Mouse (Mus musculus) frontal cortex, postnatal 36 days (tissue): ENCODE measurements around the gene Dcaf7.
"Not testable (repeated sequence)": the region's sequence is repeated elsewhere in the genome, so short reads cannot be mapped to it uniquely, and the experiment has no call there.

Experiments used
- DNase-seq, 2 experiments: peaks; one replicate each; pipeline ENCODE4 v3.0.0; 2022; ENCODE audit warnings: low spot score in 2 of 2

Gene Dcaf7

DNA sequence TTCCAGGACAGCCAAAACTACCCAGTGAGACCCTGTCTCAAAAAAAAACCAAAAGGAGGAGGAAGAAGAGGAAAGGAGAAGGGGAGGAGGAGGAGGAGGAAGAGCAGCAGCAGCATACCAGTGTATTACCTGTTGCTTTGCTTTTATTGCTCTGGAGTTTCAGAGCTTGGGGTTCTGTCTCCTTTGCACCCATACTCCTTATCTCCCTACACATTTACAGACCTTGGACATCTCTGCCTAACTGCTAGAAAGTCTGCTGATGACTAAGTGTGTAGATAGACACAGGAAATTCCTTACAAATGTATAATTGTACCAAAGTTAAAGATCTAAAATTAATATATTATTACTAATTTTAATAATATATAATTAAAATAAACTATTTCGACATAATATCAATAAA lies 8.6 kb downstream of the Dcaf7 start:
- DNase-seq: no peak

DNA sequence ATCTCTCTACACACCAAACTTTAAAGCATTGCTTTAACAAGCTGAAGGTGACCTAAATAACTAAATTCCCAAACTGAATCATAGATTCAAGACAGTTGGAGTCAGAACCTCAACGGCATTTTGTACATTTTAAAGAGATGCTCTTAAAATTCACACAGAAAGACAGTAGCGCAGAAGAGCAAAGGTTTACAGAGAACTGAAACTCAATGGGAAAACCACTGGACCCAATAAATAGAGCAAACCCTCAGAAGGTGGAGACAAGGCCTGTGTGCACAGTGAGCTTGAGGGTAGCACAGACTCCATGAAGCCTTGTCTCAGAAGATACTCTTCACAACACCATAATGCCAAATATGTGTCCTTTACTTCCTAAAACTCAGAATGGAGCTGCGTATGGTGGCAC lies 9.1 kb downstream of the Dcaf7 start:
- no peak for DNase-seq

DNA sequence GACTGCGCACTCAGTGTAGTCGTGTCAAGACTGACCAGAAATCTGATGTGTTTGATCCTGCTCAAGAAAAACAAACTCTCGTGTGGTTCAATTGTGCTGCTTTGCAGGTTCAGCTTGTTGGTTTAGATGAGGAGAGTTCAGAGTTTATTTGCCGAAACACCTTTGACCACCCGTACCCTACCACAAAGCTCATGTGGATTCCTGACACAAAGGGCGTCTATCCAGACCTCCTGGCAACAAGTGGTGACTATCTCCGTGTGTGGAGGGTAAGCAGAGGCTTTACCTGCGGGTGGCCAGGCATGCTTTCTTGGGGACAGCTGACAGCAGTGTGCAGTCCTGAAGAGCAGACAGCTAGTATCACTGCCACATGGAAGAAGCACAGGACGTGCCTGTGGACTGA lies 9.9 kb downstream of the Dcaf7 start:
- no peak for DNase-seq

DNA sequence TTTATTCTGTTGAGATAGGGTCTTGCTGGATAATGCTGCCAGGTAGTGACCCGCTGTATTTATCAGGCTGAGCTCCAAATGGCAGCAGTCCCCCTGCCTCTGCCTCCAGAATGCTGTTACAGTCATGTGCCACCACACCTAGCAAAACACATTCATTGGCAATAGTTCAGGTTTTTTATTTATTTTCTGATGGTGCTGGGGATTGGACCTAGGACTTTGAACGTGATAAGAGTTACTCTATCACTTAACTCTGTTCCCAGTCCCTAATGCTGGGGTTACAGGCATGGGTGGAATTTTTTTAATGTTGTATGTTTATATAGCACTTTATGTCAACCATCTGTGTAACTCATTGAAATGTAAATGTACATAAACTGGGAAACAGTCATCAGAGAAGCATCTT lies 17.2 kb downstream of the Dcaf7 start:
- DNase-seq: no peak

DNA sequence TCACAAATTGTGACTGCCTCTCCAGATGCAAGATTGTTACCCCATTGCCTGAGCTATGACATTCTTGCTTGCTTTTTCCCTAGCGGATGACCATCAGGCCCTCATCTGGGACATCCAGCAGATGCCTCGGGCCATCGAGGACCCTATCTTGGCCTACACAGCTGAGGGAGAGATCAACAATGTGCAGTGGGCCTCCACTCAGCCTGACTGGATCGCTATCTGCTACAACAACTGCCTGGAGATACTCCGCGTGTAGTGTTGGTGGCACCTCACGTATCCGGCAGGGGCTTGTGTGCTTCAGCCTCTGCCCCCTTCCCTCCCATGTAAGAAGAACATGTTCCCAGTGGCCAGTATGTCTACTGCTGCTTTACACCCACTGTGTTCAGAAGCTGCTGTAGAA lies 17.9 kb downstream of the Dcaf7 start:
- DNase-seq: no peak

DNA sequence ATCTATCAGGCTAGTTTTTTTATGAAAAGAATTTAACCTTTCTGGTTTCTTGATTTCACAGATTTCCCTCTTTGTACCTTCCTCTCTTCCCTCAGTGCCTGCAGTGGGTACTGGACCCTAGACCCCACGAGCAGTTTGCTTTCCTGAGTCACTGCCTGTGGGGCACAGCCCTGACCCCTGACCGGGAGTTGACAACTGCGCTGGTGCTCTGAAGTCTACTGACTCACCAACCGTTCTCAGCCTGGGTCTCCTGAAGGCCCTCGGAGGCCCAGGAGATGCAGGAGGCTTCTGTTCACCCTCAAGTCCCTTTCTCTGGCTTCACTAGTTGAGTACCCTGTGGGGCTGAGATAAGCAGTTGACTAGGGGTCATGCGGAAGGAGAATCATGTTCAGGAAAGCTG lies 18.7 kb downstream of the Dcaf7 start:
- no peak for DNase-seq

DNA sequence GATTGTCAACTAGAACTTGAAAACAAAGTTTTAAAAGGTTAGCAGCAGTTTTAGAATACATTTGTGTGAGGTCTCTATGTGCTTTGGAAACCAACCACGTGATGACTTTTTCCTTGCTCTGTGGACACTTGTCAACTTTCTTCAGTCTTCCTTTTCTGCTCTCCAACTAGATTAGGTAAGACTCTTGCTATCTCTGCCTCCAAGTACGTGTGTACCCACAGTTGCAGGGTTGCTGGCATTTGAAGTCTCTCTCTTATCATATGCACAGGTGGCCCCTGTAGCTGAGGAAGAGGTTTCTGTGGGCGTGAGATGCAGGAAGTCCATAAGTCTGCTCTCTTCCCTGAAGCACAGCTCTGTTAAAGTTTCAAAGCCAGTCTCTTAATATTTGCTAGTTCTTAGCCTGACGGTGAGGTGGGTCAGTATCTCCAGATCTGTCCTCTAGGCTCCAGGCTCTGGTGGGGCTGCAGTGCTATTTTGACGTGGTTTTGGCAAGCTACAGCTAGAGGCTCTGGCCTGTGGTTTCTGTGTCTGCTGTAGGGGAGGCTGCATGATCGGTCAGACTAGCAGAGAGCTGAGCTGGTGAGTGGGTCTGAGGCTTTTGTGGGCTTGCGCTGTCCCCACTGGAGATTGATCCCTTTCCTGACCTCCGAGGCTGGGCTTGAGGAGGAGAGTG lies 20.3 kb downstream of the Dcaf7 start:
- DNase-seq: no peak

DNA sequence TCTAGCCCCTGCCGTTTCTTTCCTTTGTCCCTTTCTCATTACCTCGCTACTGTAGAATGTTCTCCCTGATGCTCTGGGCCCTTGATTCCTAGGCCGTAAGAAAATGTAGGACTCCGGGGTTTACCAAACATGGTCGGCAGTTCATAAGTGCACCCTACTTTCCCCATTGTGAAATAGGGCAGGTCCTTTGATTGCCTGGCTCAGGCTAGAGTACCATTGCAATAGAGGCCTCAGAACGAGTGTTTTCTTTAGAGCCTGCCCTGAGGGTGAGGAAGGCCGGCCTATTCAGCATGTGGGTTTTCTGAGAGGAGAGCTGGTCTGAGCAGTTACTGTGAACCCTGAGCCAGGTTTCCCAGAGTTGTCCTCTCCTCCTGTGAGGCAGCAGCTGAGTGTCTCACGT lies 21.3 kb downstream of the Dcaf7 start:
- DNase-seq: no peak

DNA sequence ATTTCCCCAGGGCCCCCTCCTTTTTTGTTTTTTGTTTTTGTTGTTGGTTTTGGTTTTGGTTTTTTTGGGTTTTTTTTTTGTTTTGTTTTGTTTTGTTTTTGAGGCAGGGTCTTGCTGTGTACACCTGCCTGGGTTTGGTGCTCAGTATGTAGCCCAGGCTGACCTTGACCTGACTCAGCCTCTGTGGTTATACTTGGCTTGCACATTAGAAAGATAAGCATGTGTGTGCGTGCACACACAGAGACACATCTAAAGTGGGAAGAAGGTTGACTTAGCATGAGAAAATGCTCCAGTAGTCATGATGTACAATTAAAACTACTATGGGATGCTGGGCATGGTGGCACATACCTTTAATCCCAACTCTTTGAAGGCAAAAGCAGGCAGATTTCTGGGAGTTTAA lies 23.9 kb downstream of the Dcaf7 start:
- DNase-seq: no peak

DNA sequence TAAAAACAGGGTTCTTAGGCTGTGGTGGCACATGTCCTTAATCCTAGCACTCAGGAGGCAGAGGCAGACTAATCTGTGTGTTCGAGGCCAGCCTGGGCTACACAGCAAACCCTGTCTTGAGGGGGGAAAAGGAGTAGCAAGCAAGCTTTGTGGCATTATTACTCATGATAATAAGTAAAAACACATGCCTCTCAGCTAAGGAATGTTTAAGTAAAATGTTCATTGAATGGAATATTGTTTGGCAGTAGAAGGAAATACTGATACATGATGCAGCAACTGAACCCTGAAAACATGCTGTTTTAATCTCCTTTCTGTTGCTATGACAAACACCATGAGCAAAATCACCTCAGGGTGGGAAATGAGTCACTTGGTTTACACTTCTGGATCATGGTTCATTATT lies 24.6 kb downstream of the Dcaf7 start:
- DNase-seq: no peak

DNA sequence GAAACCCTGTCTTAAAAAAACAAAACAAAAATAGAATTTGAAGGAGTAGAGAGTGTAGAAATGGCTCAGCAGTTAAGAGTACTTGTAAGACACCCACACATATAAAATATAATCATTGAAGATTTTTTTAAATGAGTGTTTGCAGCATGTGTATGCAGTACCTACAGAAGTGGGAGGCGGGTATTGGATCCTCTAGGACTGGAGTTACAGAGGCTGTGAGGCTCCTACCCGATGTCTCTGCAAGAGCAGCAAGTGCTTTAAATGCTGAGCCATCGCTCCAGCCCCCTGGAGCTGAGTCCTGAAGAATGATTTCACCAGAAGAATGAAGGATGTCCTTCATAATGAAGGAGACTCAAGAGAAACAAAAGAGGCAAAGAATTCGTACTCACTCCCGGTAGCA lies 27.1 kb downstream of the Dcaf7 start:
- peak; percentile 13 to 15 for DNase-seq

DNA sequence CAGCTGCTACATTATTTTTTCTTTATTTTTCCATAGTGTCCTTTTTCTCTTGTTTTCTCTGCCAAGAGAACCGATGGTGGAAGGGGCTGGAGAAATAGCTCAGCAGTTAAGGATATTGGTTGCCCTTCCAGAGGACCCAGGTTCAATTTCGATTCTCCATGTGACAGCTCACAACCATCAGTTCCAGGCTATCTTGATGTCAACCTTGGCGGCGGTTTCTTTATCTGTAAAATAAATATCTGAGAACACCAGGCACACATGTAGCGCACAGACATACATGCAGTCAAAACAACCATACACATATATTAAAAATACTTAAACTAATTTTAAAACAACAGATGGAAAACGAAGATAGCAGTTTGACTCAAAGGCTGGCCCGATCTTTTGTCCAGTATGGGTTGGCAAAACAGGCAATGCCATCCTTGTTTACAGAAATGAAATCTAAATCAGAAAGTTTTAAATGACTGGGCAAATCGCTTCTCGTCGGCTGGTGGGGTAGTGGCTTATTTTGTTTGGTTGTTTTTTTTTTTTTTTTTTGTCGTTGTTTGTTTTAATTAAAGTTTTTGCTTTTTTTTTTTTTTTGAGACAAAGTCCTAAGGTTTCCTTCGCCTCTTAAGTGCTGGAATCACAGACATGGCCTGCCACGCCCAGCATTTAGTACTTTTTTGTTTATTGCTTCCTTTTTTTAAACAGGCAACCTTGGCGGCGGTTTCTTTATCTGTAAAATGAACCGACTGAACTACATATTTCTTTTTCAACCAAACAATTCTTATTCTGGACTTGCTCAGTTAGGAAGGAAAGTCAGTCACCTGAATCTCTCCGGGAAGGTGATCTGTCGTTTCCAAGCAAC lies 28.6 kb downstream of the Dcaf7 start:
- no peak for DNase-seq

DNA sequence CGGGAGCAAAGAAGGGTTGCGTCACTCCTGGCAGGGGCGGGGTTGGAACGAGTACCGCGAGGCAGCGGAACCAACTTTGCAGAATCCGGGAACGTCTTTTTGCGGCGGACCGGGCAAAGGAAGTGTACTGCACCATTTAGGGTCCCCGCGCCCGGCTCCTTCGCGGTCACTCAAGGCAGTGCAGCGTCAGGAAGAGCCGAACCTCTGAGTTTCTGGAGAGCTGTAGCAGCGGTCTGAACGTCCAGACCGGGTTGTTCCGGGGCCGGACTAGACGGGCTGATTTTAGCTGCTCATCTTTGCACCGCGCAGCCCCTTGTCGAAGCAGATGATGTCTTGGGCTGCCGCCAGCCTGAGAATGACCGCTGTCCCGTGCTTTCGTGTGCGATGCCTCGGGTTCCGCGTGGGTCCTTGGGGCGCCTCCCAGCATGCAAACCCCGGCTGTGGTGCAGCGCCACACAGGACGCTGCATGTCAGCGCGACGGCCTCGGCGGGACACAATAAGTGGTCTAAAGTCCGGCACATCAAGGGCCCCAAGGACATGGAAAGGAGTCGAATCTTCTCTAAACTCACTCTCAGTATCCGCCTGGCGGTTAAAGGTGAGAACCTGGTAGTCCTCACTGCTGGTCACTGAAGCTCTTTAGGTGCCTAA lies 29.4 kb downstream of the Dcaf7 start, which contains the start of gene Taco1:
Taco1 (plus strand) TSS at position 139 of the 649 bp plus-strand sequence.
- DNase-seq: peak; percentile 95 to 97

DNA sequence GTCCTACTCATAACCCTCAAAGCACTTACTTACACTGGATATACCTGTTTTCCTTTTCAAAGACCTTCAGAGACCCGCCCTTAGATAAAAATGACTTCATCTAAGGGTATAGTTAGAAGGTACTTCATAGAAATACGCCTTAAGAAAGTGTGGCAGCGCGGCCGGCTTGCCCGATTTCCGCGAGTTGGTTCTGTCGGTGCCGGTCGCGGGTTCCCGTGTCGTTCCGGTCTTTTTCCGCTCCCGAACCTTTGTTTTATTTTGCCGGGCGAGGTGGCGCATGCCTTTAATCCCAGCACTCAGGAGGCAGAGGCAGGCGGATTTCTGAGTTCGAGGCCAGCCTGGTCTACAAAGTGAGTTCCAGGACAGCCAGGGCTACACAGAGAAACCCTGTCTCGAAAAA lies 29.9 kb downstream of the Dcaf7 start:
- DNase-seq: not testable (repeated sequence)

DNA sequence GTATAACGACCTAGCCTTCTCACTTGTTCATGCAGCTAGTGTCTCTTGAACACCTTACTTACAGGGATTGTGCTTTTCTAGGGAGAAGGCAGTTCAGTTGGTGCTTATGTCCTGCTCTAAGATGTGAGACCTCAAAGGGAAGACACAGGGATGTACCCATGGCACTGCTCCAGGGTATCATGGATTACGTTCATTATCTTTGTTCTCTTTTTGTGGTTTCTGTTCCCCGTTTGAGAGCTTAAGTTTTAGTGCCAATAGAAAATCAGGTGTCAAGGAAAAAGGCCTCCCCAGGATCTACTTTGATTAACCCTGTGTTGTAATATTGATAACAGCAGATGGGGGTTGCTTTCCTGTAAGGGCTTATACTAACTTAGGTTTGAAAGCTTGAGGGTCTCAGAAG lies 37.1 kb downstream of the Dcaf7 start:
- no peak for DNase-seq

DNA sequence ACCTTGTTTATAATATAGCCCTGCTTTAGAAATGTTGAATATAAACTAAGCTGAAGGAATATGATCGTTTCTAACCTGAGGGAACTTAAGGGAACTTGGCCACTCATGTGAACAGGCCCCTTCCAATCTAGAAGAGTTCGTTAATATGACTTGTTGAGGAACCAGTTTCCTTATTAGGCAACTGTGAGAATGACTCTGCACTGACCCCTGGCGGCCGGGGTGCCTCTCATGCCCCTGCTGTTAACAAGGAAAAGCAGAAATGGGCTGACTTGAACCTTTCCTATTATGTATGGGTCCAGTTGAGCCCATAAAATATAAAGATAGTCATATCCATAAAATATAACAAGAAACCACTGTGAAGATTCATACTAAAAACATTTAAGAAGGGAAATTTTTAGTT lies 39.6 kb downstream of the Dcaf7 start:
- peak; percentile 38 to 56 for DNase-seq

DNA sequence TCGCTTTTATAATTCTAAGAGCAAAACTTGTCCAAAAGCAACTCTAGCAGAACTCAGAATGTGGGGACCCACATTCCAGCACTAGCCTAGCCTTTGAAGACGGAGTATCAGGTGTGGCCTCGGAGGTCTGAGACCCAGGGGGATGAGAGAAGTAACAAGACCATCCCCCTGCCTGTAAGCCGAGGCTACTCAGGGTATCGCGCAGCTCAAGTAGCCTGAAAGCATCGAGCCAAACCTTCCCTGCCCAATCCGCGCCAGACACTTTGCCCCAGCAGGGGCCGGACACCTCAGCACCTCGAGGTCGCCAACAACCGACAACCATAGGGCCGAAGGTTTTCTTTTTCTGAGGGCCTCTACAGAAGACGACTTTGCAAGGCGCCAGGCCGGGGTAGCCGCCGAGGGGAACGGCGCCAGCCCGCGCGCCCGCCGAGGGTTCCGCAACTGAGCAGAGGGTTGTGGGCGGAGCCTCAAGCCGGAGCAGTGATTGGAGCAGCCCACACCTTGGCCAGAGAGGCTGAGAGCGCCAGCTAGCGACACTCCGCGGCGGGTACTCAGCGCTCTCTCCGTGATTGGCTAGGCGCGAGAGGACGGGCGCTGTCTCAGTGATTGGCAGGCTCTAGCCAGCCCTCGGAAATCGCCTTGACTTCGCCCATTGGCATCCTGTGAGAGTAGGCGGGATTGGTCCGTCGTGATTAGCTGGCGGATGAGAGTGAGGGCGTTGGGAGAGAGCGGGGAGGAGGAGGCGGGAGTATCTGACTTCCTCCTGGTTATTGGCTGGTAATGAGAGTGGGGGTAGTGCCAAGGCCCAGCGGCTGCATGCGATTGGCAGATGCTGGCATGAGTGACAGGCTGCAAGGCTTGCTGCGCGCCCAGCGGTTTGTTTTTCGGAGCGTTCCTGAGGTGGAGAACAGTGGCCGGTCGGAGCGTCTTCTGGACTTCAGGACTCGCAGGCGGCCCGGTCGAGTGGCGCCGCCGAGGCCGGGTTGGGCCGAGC lies 47.3 kb downstream of the Dcaf7 start, which contains the start of gene Map3k3:
Map3k3 (plus strand) TSS at position 906 of the 994 bp plus-strand sequence.
- peak; percentile 99 to 100 for DNase-seq

DNA sequence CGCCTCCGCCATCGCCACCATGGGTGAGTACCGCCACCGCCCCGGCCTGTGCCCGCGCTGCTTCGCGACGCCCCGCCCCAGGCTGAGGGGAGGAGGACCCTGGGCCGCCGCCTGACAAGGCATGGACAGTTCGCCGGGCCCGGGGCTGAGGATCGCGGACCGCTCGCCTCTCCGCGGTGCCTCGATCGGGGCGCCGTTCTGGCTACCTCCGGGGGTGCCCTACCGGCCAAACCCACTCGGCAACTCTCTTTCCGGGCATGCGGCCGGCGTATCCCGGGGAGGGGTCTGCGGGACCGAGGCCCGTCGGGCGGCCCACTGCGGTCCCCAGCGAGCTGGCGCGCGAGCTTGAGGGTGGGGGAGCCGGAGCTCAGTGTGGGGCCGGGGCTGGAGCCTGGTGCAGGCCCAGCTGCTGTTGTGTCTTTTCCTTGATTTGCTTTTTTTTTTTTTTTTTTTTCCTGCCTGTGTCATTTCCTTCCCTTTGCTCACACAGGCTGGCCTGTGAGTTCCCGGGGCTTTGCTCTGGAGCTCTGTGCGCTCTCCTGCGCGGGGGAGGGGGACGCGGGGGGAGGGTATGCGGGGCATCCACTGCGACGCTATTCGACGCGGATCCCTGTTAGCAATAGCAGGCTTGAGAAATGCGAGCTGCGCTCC lies 48.4 kb downstream of the Dcaf7 start:
- DNase-seq: peak; percentile 60

DNA sequence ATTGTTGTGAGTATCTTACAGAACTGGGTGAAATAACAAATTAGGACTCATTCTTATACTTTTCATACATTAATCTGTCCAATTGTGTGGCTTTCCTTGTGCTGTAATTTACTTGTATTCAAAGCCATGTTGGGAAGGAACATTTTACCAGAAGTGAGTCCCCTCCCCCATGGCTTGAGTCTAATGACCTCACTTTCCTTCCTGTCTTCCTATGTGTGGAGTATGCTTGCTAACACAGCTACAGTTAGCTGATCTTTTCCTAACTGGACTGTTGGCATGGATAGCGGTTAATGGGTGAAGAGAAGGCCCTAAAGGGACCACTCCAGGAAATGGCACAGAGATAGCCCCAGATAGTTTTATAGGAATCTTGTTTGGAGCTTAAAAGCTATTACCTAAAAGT lies 61.6 kb downstream of the Dcaf7 start:
- DNase-seq: no peak

DNA sequence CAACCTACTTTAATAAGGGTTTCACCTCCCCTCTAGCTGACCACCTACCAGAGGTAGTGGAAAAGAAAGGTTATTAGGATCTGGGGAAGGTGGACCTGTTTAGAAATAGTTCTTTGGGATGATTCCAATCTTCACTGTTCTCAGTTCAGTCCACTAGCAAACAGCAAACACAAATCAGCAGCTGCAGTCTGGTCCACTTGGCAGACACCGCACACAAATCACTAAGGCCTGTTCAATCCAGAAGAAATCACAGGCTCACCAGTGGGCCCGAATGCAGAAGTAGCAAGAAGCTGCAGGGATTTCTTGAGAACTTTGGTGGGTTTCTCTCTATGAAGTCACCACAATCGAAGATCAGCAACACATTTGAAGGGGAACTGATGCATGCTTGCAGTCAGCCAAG lies 66.2 kb downstream of the Dcaf7 start:
- DNase-seq: no peak

DNA sequence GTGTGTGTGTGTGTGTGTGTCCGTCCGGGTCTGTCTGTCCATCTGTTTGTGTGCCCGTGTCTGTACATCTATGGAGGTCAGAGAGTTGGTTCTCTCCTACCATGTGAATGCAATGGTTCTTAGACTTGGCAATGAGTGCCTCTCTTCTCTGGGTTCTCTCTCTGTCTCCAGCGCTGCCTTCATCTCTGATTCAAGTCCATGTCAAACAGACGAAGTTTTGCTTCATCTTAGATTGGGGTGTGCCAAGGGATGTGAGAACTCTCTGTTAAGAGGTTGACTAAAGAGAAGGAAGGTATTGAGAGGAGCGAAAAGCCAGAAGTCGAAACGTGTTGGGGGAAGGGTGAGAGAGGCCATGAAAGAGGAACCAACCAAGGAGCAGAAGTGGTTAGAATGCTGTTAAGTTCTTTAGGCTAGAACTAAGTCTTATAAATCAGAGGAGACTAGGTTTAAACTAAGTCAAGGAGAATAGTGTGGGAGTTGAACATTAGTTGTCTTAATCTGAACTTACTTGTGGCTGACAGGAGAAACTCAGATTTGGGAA lies 69.4 kb downstream of the Dcaf7 start:
- no peak for DNase-seq
